Mouse (Mus musculus): Measurements from ENCODE around the gene Zfp60.

Gene Zfp60

GRCm38 (mm10) chr7:27731281-27731883 is at the start of gene Zfp60:
Gene Zfp60 (plus strand): TSS chr7:27731389.
- peak; percentile 83 for DNase-seq (ENCODE audit: low spot score)

DNA sequence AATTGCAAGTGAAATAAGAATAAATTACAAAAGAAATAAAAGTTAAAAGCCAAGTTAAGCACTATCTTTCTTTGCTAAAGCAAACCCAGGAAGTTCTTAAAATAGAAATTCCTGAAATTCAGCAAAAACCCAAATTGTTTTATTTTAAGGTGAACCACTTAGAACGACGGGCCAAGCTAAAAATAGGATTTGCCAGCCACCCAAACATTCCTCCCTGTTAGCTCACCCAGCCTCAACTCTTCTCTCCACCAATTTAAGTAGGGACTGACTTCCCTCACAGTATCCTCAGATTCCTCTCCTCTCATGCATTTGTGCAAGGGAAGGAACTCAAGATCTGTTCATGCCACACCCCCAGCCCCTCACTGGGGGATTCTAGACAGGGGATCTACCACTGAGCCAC is 48.0 kb upstream of the Zfp60 start:
- DNase-seq (ENCODE audit: low spot score) = no peak

DNA sequence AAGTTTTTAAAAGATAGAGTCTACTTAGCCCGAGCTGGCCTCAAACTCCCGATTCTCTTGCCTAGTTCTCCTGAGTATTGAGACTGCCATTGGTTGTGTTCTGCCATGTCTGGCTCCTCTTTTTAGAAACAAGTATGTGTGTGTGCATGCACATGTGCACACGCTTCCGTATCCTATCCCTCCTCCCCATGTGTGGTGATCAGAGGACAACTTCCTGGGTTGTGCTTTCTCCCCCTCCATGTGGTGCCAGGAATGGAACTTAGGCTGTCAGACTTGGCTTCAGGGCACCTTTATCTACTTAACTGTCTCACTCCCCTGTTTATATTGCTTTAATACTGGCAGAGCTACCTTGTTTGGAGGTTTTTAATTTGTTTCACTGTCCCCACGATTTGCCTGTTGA is 46.0 kb upstream of the Zfp60 start:
- no peak for DNase-seq (ENCODE audit: low spot score)

- no peak for DNase-seq (ENCODE audit: low spot score)
These were observed 45.5 kb upstream of the Zfp60 start for GRCm38 (mm10) chr7:27685681-27686080.

- DNase-seq (ENCODE audit: low spot score) = no peak
These were observed 44.1 kb upstream of the Zfp60 start for GRCm38 (mm10) chr7:27687043-27687442.

DNA sequence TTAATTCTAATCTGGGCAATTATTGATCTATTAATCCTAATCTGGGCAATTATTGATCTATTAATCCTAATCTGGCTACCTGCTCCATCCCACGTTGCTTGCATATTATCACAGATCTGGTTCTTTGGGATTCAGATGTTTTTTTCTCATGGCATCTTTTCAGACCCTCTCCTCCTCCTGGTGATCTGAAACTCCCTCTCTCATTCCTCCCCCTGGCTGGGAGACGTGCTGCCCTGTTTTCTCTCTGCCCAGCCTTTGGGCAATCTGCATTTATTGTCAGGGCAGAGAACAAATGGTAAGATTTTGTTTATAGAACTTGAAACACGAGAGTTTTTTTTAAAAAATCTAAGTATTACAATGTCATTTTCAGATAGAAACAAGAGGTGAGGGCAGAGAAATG is 43.4 kb upstream of the Zfp60 start:
- DNase-seq (ENCODE audit: low spot score) = no peak

- DNase-seq (ENCODE audit: low spot score) = no peak
These were observed 42.9 kb upstream of the Zfp60 start for GRCm38 (mm10) chr7:27688246-27688788.

GRCm38 (mm10) chr7:27688815-27689612 is 42.2 kb upstream of the Zfp60 start, which contains the start of gene Zfp607b:
Gene Zfp607b (plus strand): TSS chr7:27689340.
- DNase-seq (ENCODE audit: low spot score) = peak; percentile 91

- no peak for DNase-seq (ENCODE audit: low spot score)
These were observed 40.1 kb upstream of the Zfp60 start for GRCm38 (mm10) chr7:27691076-27691475.

DNA sequence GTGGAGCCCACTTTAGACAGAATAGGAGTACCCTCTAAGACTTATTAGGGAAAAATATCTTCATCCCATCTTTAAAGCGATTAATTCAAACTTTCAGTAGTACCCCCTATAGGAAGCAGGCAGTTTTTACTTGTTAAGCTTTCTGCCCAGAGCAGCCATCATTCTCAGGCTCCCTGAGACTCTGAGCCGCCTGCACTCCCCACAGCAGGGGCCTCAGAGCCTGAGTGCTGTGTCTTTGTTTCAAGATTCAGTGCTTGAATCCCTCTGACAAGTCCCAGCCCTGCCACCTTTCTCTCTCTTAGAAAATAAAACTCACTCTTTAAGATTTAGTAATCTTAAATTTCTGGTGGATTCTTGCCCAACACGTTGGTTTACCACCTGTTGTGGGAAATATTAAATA is 34.5 kb upstream of the Zfp60 start:
- DNase-seq (ENCODE audit: low spot score) = no peak

DNA sequence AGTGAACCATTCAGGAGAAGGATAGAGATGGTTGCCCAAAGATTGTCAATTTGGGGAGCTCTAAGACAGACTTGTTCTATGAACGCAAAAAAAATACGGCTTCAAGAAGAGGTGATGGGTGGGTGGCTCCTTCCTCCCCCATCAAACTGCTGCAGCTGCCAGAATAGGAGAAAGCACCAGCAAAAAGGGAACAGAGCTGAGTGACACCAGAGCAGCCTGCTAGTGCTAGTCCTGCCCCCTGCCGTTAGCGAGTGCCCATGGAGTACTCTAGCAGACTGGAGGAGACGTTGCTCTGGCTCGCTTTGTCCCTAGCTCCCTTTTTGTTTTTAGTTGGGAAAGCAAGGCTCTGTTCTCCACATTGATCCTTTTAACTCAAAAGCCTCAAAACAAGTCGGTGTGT is 20.8 kb upstream of the Zfp60 start:
- no peak for DNase-seq (ENCODE audit: low spot score)

DNA sequence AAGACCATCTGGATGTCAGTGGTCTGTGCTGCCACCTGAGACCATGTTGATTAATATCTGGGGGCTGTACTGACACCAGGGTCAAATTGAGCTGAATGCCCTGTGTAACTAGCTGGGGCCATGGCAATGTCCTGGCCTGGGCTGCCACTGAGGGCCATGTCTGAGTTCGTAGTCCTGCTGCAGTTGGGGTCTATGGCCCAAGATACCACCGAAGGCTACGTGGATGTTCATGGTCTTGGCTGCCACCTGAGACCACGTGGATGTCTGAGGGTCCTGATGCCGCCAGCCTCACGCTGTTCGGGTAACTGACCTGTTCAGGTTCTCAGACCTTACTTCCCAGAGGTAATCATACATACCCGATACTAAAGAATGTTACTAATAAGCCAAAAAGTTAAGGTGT is 9.2 kb upstream of the Zfp60 start:
- DNase-seq (ENCODE audit: low spot score) = no peak

- DNase-seq (ENCODE audit: low spot score) = no peak
These were observed 5.3 kb upstream of the Zfp60 start for GRCm38 (mm10) chr7:27725566-27726538.

DNA sequence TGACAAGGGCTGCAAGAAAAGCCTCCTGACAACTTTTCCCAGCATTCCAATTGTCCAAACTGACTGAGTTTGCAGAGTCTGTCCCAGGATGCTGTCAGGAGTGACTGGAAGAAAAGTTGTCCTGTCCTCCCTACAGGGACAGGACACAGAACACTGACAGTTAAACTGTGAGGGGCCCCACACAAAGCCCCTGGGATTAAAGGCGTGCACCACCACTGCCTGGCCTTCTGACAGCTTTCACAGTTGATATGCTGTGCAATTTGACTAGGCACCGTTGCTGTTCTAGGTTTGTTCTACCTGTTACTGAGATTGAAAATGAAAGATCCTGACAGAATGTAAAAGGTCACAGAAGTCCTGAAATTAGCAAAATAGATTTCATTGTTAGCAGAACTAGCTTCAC is 3.7 kb upstream of the Zfp60 start:
- DNase-seq (ENCODE audit: low spot score) = no peak

DNA sequence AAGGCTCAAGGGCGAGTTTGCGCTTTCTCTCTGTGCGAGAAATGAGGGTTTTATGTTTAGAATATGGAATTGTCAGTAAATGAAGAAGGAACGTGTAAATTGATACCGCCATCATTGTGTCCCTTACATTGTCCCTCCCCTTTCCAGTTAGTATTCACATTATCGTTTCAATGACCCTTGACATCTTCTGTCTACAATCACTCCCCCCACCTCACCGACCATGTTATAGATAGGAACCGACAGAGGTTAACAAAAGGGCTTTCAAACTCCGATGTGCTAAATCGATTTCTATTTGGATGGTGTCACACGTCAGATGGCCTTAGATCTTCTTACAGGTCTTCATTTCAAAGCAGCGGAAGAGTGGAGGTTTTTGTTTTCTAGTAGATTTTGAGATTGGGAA is 757 bp downstream of the Zfp60 start:
- no peak for DNase-seq (ENCODE audit: low spot score)

GRCm38 (mm10) chr7:27732508-27732907 is 1.3 kb downstream of the Zfp60 start:
- DNase-seq (ENCODE audit: low spot score) = no peak

GRCm38 (mm10) chr7:27735457-27735856 is 4.3 kb downstream of the Zfp60 start:
- no peak for DNase-seq (ENCODE audit: low spot score)

DNA sequence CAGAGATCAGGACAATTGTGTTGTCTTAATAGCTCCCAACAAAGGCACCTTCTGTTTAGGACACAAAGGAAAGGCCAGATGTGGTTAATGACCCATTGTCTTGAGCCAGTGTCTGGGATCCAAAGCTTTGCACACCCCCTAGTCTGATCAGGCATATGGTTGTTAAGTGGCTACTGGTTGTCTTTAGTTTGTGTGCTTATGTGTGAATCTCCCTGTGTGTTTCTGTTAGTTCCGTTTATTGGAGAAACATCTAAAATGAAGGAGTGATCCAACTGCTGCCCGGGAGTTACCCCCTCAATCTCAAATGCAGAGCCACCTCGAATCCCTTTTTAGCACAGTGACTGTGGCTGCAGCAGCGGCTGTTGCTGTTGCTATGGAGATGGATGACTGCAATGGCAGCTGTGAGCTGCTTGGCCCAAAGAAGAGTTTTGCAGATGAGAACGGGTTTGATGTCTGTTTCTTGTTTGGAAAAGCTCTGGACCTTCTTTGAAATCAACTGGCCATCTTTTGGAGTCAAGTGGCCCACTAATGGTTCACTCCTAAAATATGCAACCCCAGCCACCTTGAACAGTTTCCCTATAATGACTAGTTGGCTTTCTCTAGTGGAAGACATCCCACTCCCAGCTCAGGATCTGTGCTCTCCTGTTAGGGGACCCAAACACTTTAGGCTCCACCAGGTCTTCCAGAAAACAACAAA is 25.3 kb downstream of the Zfp60 start:
- DNase-seq (ENCODE audit: low spot score) = no peak

DNA sequence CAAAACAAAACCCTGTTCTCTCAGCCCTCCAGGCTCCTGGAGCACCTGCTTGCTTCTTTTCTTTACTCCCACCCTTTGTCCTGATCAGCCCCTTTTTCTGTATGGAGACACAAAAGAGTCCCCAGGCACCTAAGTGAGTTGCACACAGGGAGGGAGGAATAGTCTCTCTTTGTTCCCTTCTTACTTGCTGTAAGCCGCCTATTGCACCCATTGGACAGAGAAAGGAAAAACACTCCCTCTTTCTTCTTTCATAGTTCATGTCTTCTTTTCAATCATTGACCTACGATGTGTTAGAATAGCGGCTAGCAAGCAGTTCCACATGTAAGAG is 25.8 kb downstream of the Zfp60 start:
- DNase-seq (ENCODE audit: low spot score) = no peak

GRCm38 (mm10) chr7:27765176-27765886 is 34.1 kb downstream of the Zfp60 start:
- no peak for DNase-seq (ENCODE audit: low spot score)

DNA sequence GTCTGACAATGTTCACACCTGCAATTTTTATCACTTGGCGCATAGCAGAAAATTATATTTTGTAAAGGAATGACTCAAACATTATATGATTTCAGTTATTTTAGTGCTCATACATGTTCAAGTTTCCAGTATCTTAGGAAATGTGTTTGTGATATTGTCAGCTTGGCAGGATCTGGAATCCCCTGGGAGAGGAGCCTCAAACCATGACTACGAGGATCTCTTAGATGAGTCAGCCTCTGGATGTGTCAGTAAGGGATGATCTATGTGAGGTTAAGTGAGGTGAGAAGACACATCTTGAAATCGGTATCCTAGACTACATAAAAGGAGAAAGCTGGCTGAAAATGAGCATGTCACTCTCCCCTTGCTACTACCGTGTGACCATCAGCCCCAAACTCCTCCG is 58.1 kb downstream of the Zfp60 start:
- DNase-seq (ENCODE audit: low spot score) = no peak
